Mouse (Mus musculus) stomach, postnatal 0 days (tissue): ENCODE results near the gene Macrod1. TPM values are rescaled to one million over a fixed set of nuclear protein-coding genes. Genes with fewer than 3 reads are reported as not detected.

Source experiments
- ATAC-seq: fragments of 200-750 bp; cut with Nextera tagmentation; 2 replicates; pipeline ENCODE4 v1.8.0; 2017; ENCODE audit not compliant: low FRiP score, low TSS enrichment
- DNase-seq: peaks from one replicate; pipeline ENCODE4 v3.0.0-alpha.2; 2016; ENCODE audit warnings: low spot score
- H3K27ac ChIP-seq: fragments of 300-500 bp; sonication (generic); replicated peaks from 2 replicates; pipeline ENCODE4 v1.5.1; 2014; ENCODE audit warnings: mild to moderate bottlenecking, control low read depth
- H3K27me3 ChIP-seq: fragments of 300-500 bp; sonication (generic); 2 replicates; pipeline ENCODE4 v1.6.1; 2014; ENCODE audit warnings: low read length; ENCODE audit not compliant: control insufficient read depth, insufficient read depth
- H3K36me3 ChIP-seq: fragments of 300-500 bp; sonication (generic); 2 replicates; pipeline ENCODE4 v1.6.1; 2014; ENCODE audit warnings: low read length, mixed read lengths; ENCODE audit not compliant: control insufficient read depth, insufficient read depth
- H3K4me1 ChIP-seq: fragments of 300-500 bp; sonication (generic); replicated peaks from 2 replicates; pipeline ENCODE4 v1.6.1; 2014; ENCODE audit warnings: antibody characterized with exemption; ENCODE audit not compliant: control insufficient read depth, insufficient read depth
- H3K4me2 ChIP-seq: fragments of 300-500 bp; sonication (generic); replicated peaks from 2 replicates; pipeline ENCODE4 v1.6.1; 2014; ENCODE audit warnings: low read depth, mild to moderate bottlenecking, control low read depth, moderate library complexity
- H3K4me3 ChIP-seq: fragments of 300-500 bp; sonication (generic); 2 replicates; pipeline ENCODE4 v1.5.1; 2014; ENCODE audit warnings: low read depth, low read length, control low read depth
- H3K9ac ChIP-seq: fragments of 300-500 bp; sonication (generic); 2 replicates; pipeline ENCODE4 v1.6.1; 2014; ENCODE audit warnings: mild to moderate bottlenecking, low read length, control low read depth, mixed read lengths
- H3K9me3 ChIP-seq: fragments of 300-500 bp; sonication (generic); 2 replicates; pipeline ENCODE4 v1.6.1; 2016; ENCODE audit warnings: low read length; ENCODE audit not compliant: control insufficient read depth
- CTCF ChIP-seq: IDR thresholded peaks from 2 replicates; pipeline ENCODE4 v1.5.1; 2016; ENCODE audit warnings: antibody characterized with exemption, low read depth, mild to moderate bottlenecking, moderate library complexity
- EP300 ChIP-seq: optimal IDR thresholded peaks from 2 replicates; pipeline ENCODE3; 2016; ENCODE audit warnings: antibody characterized with exemption
- whole genome bisulfite sequencing: fragments of 180-500 bp; shearing (Covaris S2); extraction: QIAGEN DNeasy Blood & Tissue Kit; methylation state at CpG from one replicate; pipeline ENCODE4 v1.1.7; 2014; 5-methylcytosine and 5-hydroxymethylcytosine counted together
- polyA plus RNA-seq: library from polyadenylated mRNA; unstranded; fragments of >200 nt; fragmentation: Nextera tagmentation; extraction: Ambion mirVana; gene quantifications from 2 replicates; pipeline ENCODE4 v1.2.1, GENCODE M21; 2015

Macrod1 gene
- polyA plus RNA-seq, 1 experiment from 2014 or later, result 16.8 TPM

- ATAC-seq (no peak), DNase-seq (no peak)
- H3K36me3 ChIP-seq, result no peaks in the 10 kb centered on the region
- no peak overlapping the region for H3K27ac ChIP-seq
- no peak overlapping the region for H3K4me2 ChIP-seq
- H3K27me3 ChIP-seq, result no peaks in the 10 kb centered on the region
- no peaks in the 10 kb centered on the region for H3K9me3 ChIP-seq
- TF ChIP-seq CTCF (no peak), EP300 (no peak)
- no peaks in the 10 kb centered on the region for H3K4me1 ChIP-seq
- WGBS, result 69% methylated on average over 9 of the region's 9 CpGs
- no peak overlapping the region for H3K4me3 ChIP-seq
- no peak overlapping the region for H3K9ac ChIP-seq
These were observed 21.1 kb downstream of the Macrod1 start for GRCm38 (mm10) chr19:7077666-7078065.

- no peak overlapping the region for H3K4me2 ChIP-seq
- H3K4me3 ChIP-seq, result no peak overlapping the region
- H3K9ac ChIP-seq, result no peak overlapping the region
- ATAC-seq (no peak), DNase-seq (no peak)
- no peak for TF ChIP-seq EP300
- no peak for TF ChIP-seq CTCF
- H3K27ac ChIP-seq, result no peak overlapping the region
- H3K36me3 ChIP-seq, result no peaks in the 10 kb centered on the region
- H3K9me3 ChIP-seq, result no peaks in the 10 kb centered on the region
- no peaks in the 10 kb centered on the region for H3K4me1 ChIP-seq
- no peaks in the 10 kb centered on the region for H3K27me3 ChIP-seq
- WGBS, result 85% methylated on average over 7 of the region's 7 CpGs
These were observed 21.7 kb downstream of the Macrod1 start for GRCm38 (mm10) chr19:7078271-7078670.

- WGBS, result 72% methylated on average over 7 of the region's 7 CpGs
- no peak overlapping the region for H3K27ac ChIP-seq
- DNase-seq, result no peak
- no peaks in the 10 kb centered on the region for H3K9me3 ChIP-seq
- no peak overlapping the region for H3K4me2 ChIP-seq
- no peak for TF ChIP-seq EP300
- TF ChIP-seq CTCF, result no peak
- H3K9ac ChIP-seq, result no peak overlapping the region
- no peak overlapping the region for H3K4me3 ChIP-seq
- 0 out of 2 replicates have a peak, but pooled peaks have one; percentile 6 for ATAC-seq
- no peaks in the 10 kb centered on the region for H3K27me3 ChIP-seq
- no peaks in the 10 kb centered on the region for H3K4me1 ChIP-seq
- H3K36me3 ChIP-seq, result no peaks in the 10 kb centered on the region
These were observed 25.1 kb downstream of the Macrod1 start for GRCm38 (mm10) chr19:7081516-7082266.

GRCm38 (mm10) chr19:7083035-7083794 lies 26.6 kb downstream of the Macrod1 start:
- Histone ChIP-seq H3K4me3 (no peak overlapping the region), H3K4me2 (no peak overlapping the region), H3K27me3 (no peaks in the 10 kb centered on the region), H3K36me3 (no peaks in the 10 kb centered on the region), H3K4me1 (no peaks in the 10 kb centered on the region), H3K9me3 (no peaks in the 10 kb centered on the region), H3K9ac (no peak overlapping the region), H3K27ac (no peak overlapping the region)
- no peak for TF ChIP-seq EP300
- no peak for TF ChIP-seq CTCF
- ATAC-seq (no peak), DNase-seq (no peak)
- 56% methylated on average over 14 of the region's 14 CpGs for WGBS

- WGBS, result 61% methylated on average over 15 of the region's 15 CpGs
- no peak for TF ChIP-seq CTCF
- TF ChIP-seq EP300, result no peak
- no peak overlapping the region for H3K4me3 ChIP-seq
- H3K27ac ChIP-seq, result no peak overlapping the region
- no peaks in the 10 kb centered on the region for H3K36me3 ChIP-seq
- no peak overlapping the region for H3K4me2 ChIP-seq
- H3K9me3 ChIP-seq, result no peaks in the 10 kb centered on the region
- no peak for DNase-seq
- no peak for ATAC-seq
- no peak overlapping the region for H3K9ac ChIP-seq
- H3K4me1 ChIP-seq, result no peaks in the 10 kb centered on the region
- no peaks in the 10 kb centered on the region for H3K27me3 ChIP-seq
These were observed 28.1 kb downstream of the Macrod1 start for GRCm38 (mm10) chr19:7084734-7085133.

GRCm38 (mm10) chr19:7088558-7088957 lies 31.9 kb downstream of the Macrod1 start:
- no peaks in the 10 kb centered on the region for H3K4me1 ChIP-seq
- ATAC-seq (no peak), DNase-seq (no peak)
- H3K9ac ChIP-seq, result no peak overlapping the region
- no peak overlapping the region for H3K4me3 ChIP-seq
- no peak overlapping the region for H3K4me2 ChIP-seq
- H3K9me3 ChIP-seq, result no peaks in the 10 kb centered on the region
- H3K36me3 ChIP-seq, result no peaks in the 10 kb centered on the region
- WGBS, result 32% methylated on average over 9 of the region's 9 CpGs
- H3K27ac ChIP-seq, result no peak overlapping the region
- no peaks in the 10 kb centered on the region for H3K27me3 ChIP-seq
- TF ChIP-seq EP300, result no peak
- no peak for TF ChIP-seq CTCF
